8 mouse cellular contexts compared by ENCODE assay signal in the genomic region with DNA sequence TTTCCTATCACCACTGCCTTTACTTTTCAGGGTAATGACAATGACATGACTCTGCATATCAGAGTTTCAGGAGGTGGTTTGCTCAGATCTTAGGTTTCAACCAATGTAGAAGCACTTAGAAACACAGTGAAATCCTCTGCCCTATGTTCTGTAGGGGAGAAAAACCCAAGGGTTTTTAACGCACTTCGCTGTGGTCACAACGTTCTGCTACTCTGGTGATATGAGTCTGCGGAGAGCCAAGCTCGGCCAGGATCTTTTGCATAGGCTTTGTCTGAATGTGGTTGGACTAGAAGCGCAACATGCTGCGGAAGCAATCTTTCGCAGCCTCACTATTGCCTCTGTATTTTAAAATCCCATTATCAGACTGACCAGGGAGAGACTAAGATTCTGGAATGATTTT. TPM values are rescaled to one million over a fixed set of nuclear protein-coding genes. Genes with fewer than 3 reads are reported as not detected.
A peak's percentile ranks its signal among the peaks of the same experiment; 100 is the strongest.
DNase-seq lines count a peak whose midpoint lies in the region; ATAC-seq and TF ChIP-seq lines count a peak whose summit lies in the region.

No protein-coding gene starts in this region.

- no peaks in the 10 kb centered on the region; the same call in 1 of the 2 replicates for H3K27me3 ChIP-seq in forebrain, postnatal 0 days (ENCODE audit: insufficient read depth, low read length)
- H3K27me3 ChIP-seq in limb, embryonic 15.5 days = no peaks in the 10 kb centered on the region
- H3K27me3 ChIP-seq in neural tube, embryonic 13.5 days = peaks cover 7% of the 10 kb centered on the region

- H3K4me3 ChIP-seq in brown adipose tissue, adult 24 weeks (ENCODE audit: insufficient read depth, low read depth, low read length) = peak overlapping the region; percentile 58
- peak overlapping the region; percentile 45 for H3K4me3 ChIP-seq in forebrain, postnatal 0 days (ENCODE audit: low read depth, low read length)
- peak overlapping the region; percentile 49 for H3K4me3 ChIP-seq in limb, embryonic 15.5 days
- H3K4me3 ChIP-seq in neural tube, embryonic 13.5 days = peak overlapping the region; percentile 48

- DNase-seq in layer of hippocampus, adult 11-12 months (ENCODE audit: low spot score) = peak; percentile 15
- no peak for DNase-seq in layer of hippocampus, postnatal 14 days (ENCODE audit: low spot score in 2 of 2)
- no peak for DNase-seq in forebrain, postnatal 0 days
- no peak for DNase-seq in embryo, embryonic 10.5 days (ENCODE audit: low spot score)
- no peak for DNase-seq in cerebellum, adult 11 months

- H3K4me2 ChIP-seq in forebrain, postnatal 0 days (ENCODE audit: low read depth) = peak overlapping the region; percentile 63
- peak overlapping the region; percentile 52 for H3K4me2 ChIP-seq in limb, embryonic 15.5 days
- peak overlapping the region; percentile 67 for H3K4me2 ChIP-seq in neural tube, embryonic 13.5 days

- H3K27ac ChIP-seq in brown adipose tissue, adult 24 weeks (replicated peaks; ENCODE audit: low read depth, low read length) = peak overlapping the region; percentile 96
- H3K27ac ChIP-seq in forebrain, postnatal 0 days (ENCODE audit: low read depth, low read length) = peak overlapping the region; percentile 92
- peak overlapping the region; percentile 93 for H3K27ac ChIP-seq in limb, embryonic 15.5 days
- H3K27ac ChIP-seq in neural tube, embryonic 13.5 days (replicated peaks) = peak overlapping the region; percentile 91

- no peaks in the 10 kb centered on the region for H3K9me3 ChIP-seq in forebrain, postnatal 0 days (ENCODE audit: low read length)
- H3K9me3 ChIP-seq in limb, embryonic 15.5 days = no peaks in the 10 kb centered on the region
- no peaks in the 10 kb centered on the region for H3K9me3 ChIP-seq in neural tube, embryonic 13.5 days

- peak overlapping the region; percentile 59 for H3K9ac ChIP-seq in forebrain, postnatal 0 days
- H3K9ac ChIP-seq in limb, embryonic 15.5 days = peak overlapping the region; percentile 52
- peak overlapping the region; percentile 82 for H3K9ac ChIP-seq in neural tube, embryonic 13.5 days

- H3K4me1 ChIP-seq in brown adipose tissue, adult 24 weeks (ENCODE audit: control insufficient read depth, insufficient read depth, insufficient read length, low read length) = no peaks in the 10 kb centered on the region
- peaks cover 6% of the 10 kb centered on the region for H3K4me1 ChIP-seq in forebrain, postnatal 0 days (ENCODE audit: insufficient read depth)
- no peaks in the 10 kb centered on the region for H3K4me1 ChIP-seq in limb, embryonic 15.5 days
- peaks cover 22% of the 10 kb centered on the region for H3K4me1 ChIP-seq in neural tube, embryonic 13.5 days (replicated peaks)

- no peak for TF ChIP-seq CTCF in forebrain, postnatal 0 days (IDR thresholded peaks at IDR 0.05; ENCODE audit: low read depth)

- 2% methylated on average over 8 of the region's 8 CpGs for WGBS in forebrain, postnatal 0 days
- 7% methylated on average over 8 of the region's 8 CpGs for WGBS in limb, embryonic 15.5 days
- 4% methylated on average over 8 of the region's 8 CpGs for WGBS in neural tube, embryonic 13.5 days

- ATAC-seq in forebrain, postnatal 0 days = peak; percentile 12
- no peak for ATAC-seq in limb, embryonic 15.5 days (ENCODE audit: insufficient number of reproducible peaks, low FRiP score, low TSS enrichment, low read depth)
- peak; percentile 22 for ATAC-seq in neural tube, embryonic 13.5 days (ENCODE audit: low read depth)

- no peaks in the 10 kb centered on the region for H3K36me3 ChIP-seq in forebrain, postnatal 0 days (ENCODE audit: insufficient read depth)
- H3K36me3 ChIP-seq in limb, embryonic 15.5 days = no peaks in the 10 kb centered on the region
- no peaks in the 10 kb centered on the region for H3K36me3 ChIP-seq in neural tube, embryonic 13.5 days

RNA-seq across cellular contexts. Expression of a gene that starts 8.6 kb away (rescaled TPM):
- total RNA-seq in layer of hippocampus, postnatal 14 days (2021) = not detected
- not detected in 2 replicates for polyA plus RNA-seq in brown adipose tissue, adult 24 weeks (2012; ENCODE audit: insufficient read depth, insufficient read length, missing spikeins)
- not detected in 2 replicates for total RNA-seq in forebrain, postnatal 0 days (2014; rRNA removed)
- not detected in 2 replicates for polyA plus RNA-seq in forebrain, postnatal 0 days (2015; fragmentation: Nextera tagmentation; extraction: Ambion mirVana)
- polyA plus RNA-seq in limb, embryonic 15.5 days (2015; fragmentation: Nextera tagmentation; extraction: Ambion mirVana) = not detected in 2 replicates
- polyA plus RNA-seq in neural tube, embryonic 13.5 days (2015; fragmentation: Nextera tagmentation; extraction: Ambion mirVana) = not detected in 2 replicates
